Mouse (Mus musculus): ENCODE data around the gene Vars. TPM values are rescaled to one million over a fixed set of nuclear protein-coding genes. Genes with fewer than 3 reads are reported as not detected.

The Vars gene
- polyA plus RNA-seq, 1 experiment from 2014 or later = 74.0 TPM

GRCm38 (mm10) chr17:35060071-35060470, 59.3 kb downstream of the Vars start:
- peak overlapping the region; percentile 55 for H3K9ac ChIP-seq (ENCODE audit: low read depth, low read length)
- WGBS = 28% methylated on average over 14 of the region's 14 CpGs
- no peak for ATAC-seq
- H3K9me3 ChIP-seq (ENCODE audit: control insufficient read depth) = no peaks in the 10 kb centered on the region
- peaks cover 6% of the 10 kb centered on the region; the same call in 1 of the 2 replicates for H3K4me1 ChIP-seq (replicated peaks; ENCODE audit: control insufficient read depth, insufficient read depth, low read length)
- H3K36me3 ChIP-seq (ENCODE audit: control insufficient read depth, insufficient read depth) = peaks cover 44% of the 10 kb centered on the region
- H3K27ac ChIP-seq (ENCODE audit: low read depth, low read length) = no peak overlapping the region
- no peaks in the 10 kb centered on the region for H3K27me3 ChIP-seq (replicated peaks; ENCODE audit: control insufficient read depth, insufficient read depth, low read length)
- peak overlapping the region; percentile 76 for H3K4me2 ChIP-seq (replicated peaks; ENCODE audit: low read depth)
- no peak for TF ChIP-seq CTCF (IDR thresholded peaks at IDR 0.05; ENCODE audit: low read depth)
- H3K4me3 ChIP-seq (ENCODE audit: low read depth, low read length) = peak overlapping the region; percentile 59

- Histone ChIP-seq H3K9me3 (ENCODE audit: control insufficient read depth) (no peaks in the 10 kb centered on the region), H3K4me3 (ENCODE audit: low read depth, low read length) (no peak overlapping the region), H3K27ac (ENCODE audit: low read depth, low read length) (no peak overlapping the region), H3K4me2 (replicated peaks; ENCODE audit: low read depth) (peak overlapping the region; percentile 76; the same call in 1 of the 2 replicates), H3K36me3 (ENCODE audit: control insufficient read depth, insufficient read depth) (peaks cover 38% of the 10 kb centered on the region), H3K9ac (ENCODE audit: low read depth, low read length) (no peak overlapping the region), H3K4me1 (replicated peaks; ENCODE audit: control insufficient read depth, insufficient read depth, low read length) (peaks cover 9% of the 10 kb centered on the region; the same call in 1 of the 2 replicates), H3K27me3 (replicated peaks; ENCODE audit: control insufficient read depth, insufficient read depth, low read length) (no peaks in the 10 kb centered on the region; the same call in 1 of the 2 replicates)
- no peak for TF ChIP-seq CTCF (IDR thresholded peaks at IDR 0.05; ENCODE audit: low read depth)
- WGBS = 62% methylated on average over 22 of the region's 22 CpGs
- no peak for ATAC-seq
Observed at GRCm38 (mm10) chr17:35060737-35061297, 60.0 kb downstream of the Vars start.

- no peak overlapping the region for H3K4me3 ChIP-seq (ENCODE audit: low read depth, low read length)
- H3K9ac ChIP-seq (ENCODE audit: low read depth, low read length) = no peak overlapping the region
- no peaks in the 10 kb centered on the region; the same call in 1 of the 2 replicates for H3K27me3 ChIP-seq (replicated peaks; ENCODE audit: control insufficient read depth, insufficient read depth, low read length)
- WGBS = 71% methylated on average over 8 of the region's 8 CpGs
- H3K27ac ChIP-seq (ENCODE audit: low read depth, low read length) = no peak overlapping the region
- no peaks in the 10 kb centered on the region for H3K9me3 ChIP-seq (ENCODE audit: control insufficient read depth)
- H3K36me3 ChIP-seq (ENCODE audit: control insufficient read depth, insufficient read depth) = peaks cover 33% of the 10 kb centered on the region
- no peak for TF ChIP-seq CTCF (IDR thresholded peaks at IDR 0.05; ENCODE audit: low read depth)
- H3K4me1 ChIP-seq (replicated peaks; ENCODE audit: control insufficient read depth, insufficient read depth, low read length) = peaks cover 9% of the 10 kb centered on the region; the same call in 1 of the 2 replicates
- no peak overlapping the region for H3K4me2 ChIP-seq (replicated peaks; ENCODE audit: low read depth)
- ATAC-seq = no peak
Observed at GRCm38 (mm10) chr17:35061299-35061698, 60.5 kb downstream of the Vars start.

DNA sequence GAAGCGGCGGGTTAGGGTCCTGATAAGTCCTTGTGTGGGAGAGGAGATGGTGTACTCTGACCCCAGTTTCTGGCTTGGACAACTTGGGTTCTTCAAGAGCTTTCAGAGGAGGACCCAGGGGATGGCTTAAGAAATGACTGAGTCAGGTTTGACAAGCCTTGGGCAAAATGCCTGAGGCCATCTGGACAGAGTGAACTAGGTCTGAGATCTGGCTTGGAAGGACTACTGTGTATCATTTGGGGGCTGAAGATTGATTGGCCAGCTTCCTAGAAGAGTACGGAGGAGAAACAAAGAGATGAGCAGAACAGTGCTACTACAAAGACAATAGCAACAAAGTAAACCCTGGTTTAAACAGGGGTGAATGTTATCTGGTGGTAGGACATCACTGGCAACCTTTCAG, 62.7 kb downstream of the Vars start:
- TF ChIP-seq CTCF (IDR thresholded peaks at IDR 0.05; ENCODE audit: low read depth) = no peak
- no peak overlapping the region for H3K4me3 ChIP-seq (ENCODE audit: low read depth, low read length)
- H3K27me3 ChIP-seq (replicated peaks; ENCODE audit: control insufficient read depth, insufficient read depth, low read length) = peaks cover 7% of the 10 kb centered on the region; the same call in 1 of the 2 replicates
- 86% methylated on average over 3 of the region's 3 CpGs for WGBS
- H3K36me3 ChIP-seq (ENCODE audit: control insufficient read depth, insufficient read depth) = peaks cover 14% of the 10 kb centered on the region
- no peak overlapping the region for H3K9ac ChIP-seq (ENCODE audit: low read depth, low read length)
- no peaks in the 10 kb centered on the region for H3K9me3 ChIP-seq (ENCODE audit: control insufficient read depth)
- no peak overlapping the region for H3K27ac ChIP-seq (ENCODE audit: low read depth, low read length)
- H3K4me2 ChIP-seq (replicated peaks; ENCODE audit: low read depth) = no peak overlapping the region
- H3K4me1 ChIP-seq (replicated peaks; ENCODE audit: control insufficient read depth, insufficient read depth, low read length) = peaks cover 9% of the 10 kb centered on the region; the same call in 1 of the 2 replicates
- ATAC-seq = no peak

- H3K4me2 ChIP-seq (replicated peaks; ENCODE audit: low read depth) = peak overlapping the region; percentile 71
- no peak for TF ChIP-seq CTCF (IDR thresholded peaks at IDR 0.05; ENCODE audit: low read depth)
- peaks cover 7% of the 10 kb centered on the region; the same call in 1 of the 2 replicates for H3K27me3 ChIP-seq (replicated peaks; ENCODE audit: control insufficient read depth, insufficient read depth, low read length)
- peak; percentile 4; the same call in 1 of the 2 replicates for ATAC-seq
- WGBS = 35% methylated on average over 10 of the region's 10 CpGs
- H3K27ac ChIP-seq (ENCODE audit: low read depth, low read length) = peak overlapping the region; percentile 23; the same call in 1 of the 2 replicates
- 0 out of 2 replicates have a peak overlapping the region, but pooled peaks have one; percentile 45 for H3K9ac ChIP-seq (ENCODE audit: low read depth, low read length)
- H3K9me3 ChIP-seq (ENCODE audit: control insufficient read depth) = no peaks in the 10 kb centered on the region
- peaks cover 9% of the 10 kb centered on the region; the same call in 1 of the 2 replicates for H3K4me1 ChIP-seq (replicated peaks; ENCODE audit: control insufficient read depth, insufficient read depth, low read length)
- H3K36me3 ChIP-seq (ENCODE audit: control insufficient read depth, insufficient read depth) = peaks cover 13% of the 10 kb centered on the region
- H3K4me3 ChIP-seq (ENCODE audit: low read depth, low read length) = peak overlapping the region; percentile 34
Observed at GRCm38 (mm10) chr17:35064378-35064877, 63.6 kb downstream of the Vars start.

Data from intestine, postnatal 0 days (tissue).